Mouse (Mus musculus) bone marrow macrophage, adult 2 months (primary cell): ENCODE measurements around the gene Sh3bgrl.

Source experiments
- CTCF ChIP-seq: IDR thresholded peaks from 2 replicates; pipeline ENCODE4 v1.5.1; 2012; ENCODE audit warnings: low read depth, mild to moderate bottlenecking, low read length, moderate library complexity
- POLR2A ChIP-seq: IDR thresholded peaks from 2 replicates; pipeline ENCODE4 v1.6.1; 2012; ENCODE audit warnings: mild to moderate bottlenecking, low read depth, low read length, borderline replicate concordance

GRCm38 (mm10) chrX:109123762-109124161 is 28.6 kb downstream of the Sh3bgrl start:
- no peak for TF ChIP-seq CTCF
- TF ChIP-seq POLR2A = no peak
